Mouse (Mus musculus) stomach, embryonic 15.5 days (tissue): ENCODE data around the gene Cntn1. TPM values are rescaled to one million over a fixed set of nuclear protein-coding genes. Genes with fewer than 3 reads are reported as not detected.

Source experiments
- ATAC-seq: fragments of 200-750 bp; cut with Nextera tagmentation; 2 replicates; pipeline ENCODE4 v1.8.0; 2017; ENCODE audit warnings: low read depth, moderate number of reproducible peaks, moderate TSS enrichment; ENCODE audit not compliant: insufficient read depth, low FRiP score
- H3K27ac ChIP-seq: fragments of 300-500 bp; sonication (generic); 2 replicates; pipeline ENCODE4 v1.5.1; 2015; ENCODE audit warnings: mild to moderate bottlenecking, inconsistent platforms
- H3K27me3 ChIP-seq: fragments of 300-500 bp; sonication (generic); replicated peaks from 2 replicates; pipeline ENCODE4 v1.6.1; 2015; ENCODE audit warnings: inconsistent platforms
- H3K36me3 ChIP-seq: fragments of 300-500 bp; sonication (generic); 2 replicates; pipeline ENCODE4 v1.6.1; 2015; ENCODE audit warnings: inconsistent platforms
- H3K4me1 ChIP-seq: fragments of 300-500 bp; sonication (generic); 2 replicates; pipeline ENCODE4 v1.6.1; 2015; ENCODE audit warnings: inconsistent platforms
- H3K4me2 ChIP-seq: fragments of 300-500 bp; sonication (generic); 2 replicates; pipeline ENCODE4 v1.6.1; 2015; ENCODE audit warnings: mild to moderate bottlenecking, inconsistent platforms
- H3K4me3 ChIP-seq: fragments of 300-500 bp; sonication (generic); replicated peaks from 2 replicates; pipeline ENCODE4 v1.5.1; 2015; ENCODE audit warnings: inconsistent platforms
- H3K9ac ChIP-seq: fragments of 300-500 bp; sonication (generic); 2 replicates; pipeline ENCODE4 v1.6.1; 2015; ENCODE audit warnings: inconsistent platforms
- H3K9me3 ChIP-seq: fragments of 300-500 bp; sonication (generic); 2 replicates; pipeline ENCODE4 v1.6.1; 2016; ENCODE audit warnings: inconsistent platforms
- WGBS: fragments of 180-500 bp; shearing (Covaris S2); methylation state at CpG from one replicate; pipeline ENCODE4 v1.1.7; 2015; 5-methylcytosine and 5-hydroxymethylcytosine counted together
- polyA plus RNA-seq: library from polyadenylated mRNA; unstranded; fragments of >200 nt; fragmentation: Nextera tagmentation; extraction: Ambion mirVana; gene quantifications from 2 replicates; pipeline ENCODE4 v1.2.1, GENCODE M21; 2015

Gene Cntn1
- polyA plus RNA-seq, 1 experiment from 2014 or later, result 2.2 TPM

GRCm38 (mm10) chr15:92364153-92364552 is 313.2 kb downstream of the Cntn1 start:
- Histone ChIP-seq H3K9ac (no peak overlapping the region), H3K36me3 (no peaks in the 10 kb centered on the region), H3K4me1 (no peaks in the 10 kb centered on the region), H3K27me3 (no peaks in the 10 kb centered on the region), H3K4me3 (no peak overlapping the region), H3K4me2 (no peak overlapping the region), H3K27ac (no peak overlapping the region), H3K9me3 (no peaks in the 10 kb centered on the region)
- 40% methylated on average over 6 of the region's 6 CpGs for WGBS
- ATAC-seq, result no peak

DNA sequence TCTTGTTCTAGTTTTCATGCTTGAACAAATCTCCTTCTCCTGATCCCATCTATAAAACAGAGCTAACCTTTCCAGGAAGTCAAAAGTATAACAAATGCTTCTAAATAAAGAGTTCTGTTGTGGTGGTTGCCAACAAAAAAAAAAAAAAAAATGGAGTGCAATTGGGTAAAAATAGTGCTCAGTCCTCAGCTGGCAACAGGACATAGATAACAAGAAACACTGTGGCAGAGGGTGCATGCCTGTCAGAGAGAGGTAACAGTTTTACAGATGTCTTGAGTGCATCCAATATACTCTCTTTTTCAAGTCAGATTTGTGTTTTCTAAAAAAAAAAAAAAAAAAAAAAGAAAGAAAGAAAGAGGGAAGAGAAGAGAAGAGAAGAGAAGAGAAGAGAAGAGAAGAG is 313.6 kb downstream of the Cntn1 start:
- Histone ChIP-seq H3K36me3 (no peaks in the 10 kb centered on the region), H3K9me3 (no peaks in the 10 kb centered on the region), H3K9ac (no peak overlapping the region), H3K4me2 (no peak overlapping the region), H3K4me3 (no peak overlapping the region), H3K4me1 (no peaks in the 10 kb centered on the region), H3K27me3 (no peaks in the 10 kb centered on the region), H3K27ac (no peak overlapping the region)
- ATAC-seq, result no peak

Other genes starting within 250 kb of the Cntn1 start
- not detected in 2 replicates for gene Smgc, start 212.9 kb upstream of the Cntn1 start, polyA plus RNA-seq